In the genomic region with DNA sequence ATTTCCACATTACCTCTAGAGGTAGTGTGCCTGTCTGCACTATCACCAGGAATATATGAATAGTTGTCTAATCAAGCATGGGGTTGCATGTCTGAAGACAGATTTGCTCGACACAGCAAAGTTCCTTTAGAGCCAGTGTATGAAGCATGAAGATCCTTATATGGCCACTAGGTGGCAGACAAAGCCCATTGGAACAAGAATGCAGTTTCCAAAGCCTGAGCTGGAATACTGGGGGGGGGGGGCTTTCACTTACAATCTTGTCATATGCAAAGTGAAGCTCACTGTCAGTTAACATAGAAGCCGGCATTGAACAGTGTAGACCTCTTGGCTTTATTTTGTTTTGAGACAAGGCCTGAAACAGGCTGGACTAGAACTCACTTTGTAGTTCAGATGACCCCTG, we compare ENCODE assay signal across 9 mouse cellular contexts. TPM values are rescaled to one million over a fixed set of nuclear protein-coding genes. Genes with fewer than 3 reads are reported as not detected.
DNase-seq lines count a peak whose midpoint lies in the region; ATAC-seq and TF ChIP-seq lines count a peak whose summit lies in the region.
"Had no signal": no experiment of that assay in that cellular context is flagged by ENCODE, and none has a peak within 500 bp of the region (broad histone marks: within the 10 kb centered on the region; RNA-seq: fewer than 3 reads in every experiment).

No protein-coding gene starts in this region.

- no peak overlapping the region for H3K4me3 ChIP-seq in intestine, embryonic 14.5 days (ENCODE audit: low read depth, low read length)
- H3K4me3 ChIP-seq in intestine, embryonic 16.5 days (ENCODE audit: low read length), result no peak overlapping the region
- no peak overlapping the region for H3K4me3 ChIP-seq in ES-E14 (ENCODE audit: insufficient read depth in 1 of 2, low read depth in 1 of 2, low read length in 2 of 2, poor library complexity in 1 of 2, severe bottlenecking in 1 of 2)
- peak overlapping the region; percentile 54 for H3K4me3 ChIP-seq in heart, embryonic 16.5 days (ENCODE audit: low read length)
- no peak overlapping the region for H3K4me3 ChIP-seq in midbrain, embryonic 14.5 days (replicated peaks; ENCODE audit: low read depth, low read length)
- H3K4me3 ChIP-seq: limb, embryonic 15.5 days had no signal

- H3K9me3 ChIP-seq in intestine, embryonic 14.5 days (ENCODE audit: control insufficient read depth, low read length), result no peaks in the 10 kb centered on the region
- H3K9me3 ChIP-seq in intestine, embryonic 16.5 days (ENCODE audit: control insufficient read depth, low read length), result no peaks in the 10 kb centered on the region
- H3K9me3 ChIP-seq in ES-E14 (ENCODE audit: control insufficient read depth, insufficient read depth, low read depth, low read length), result no peaks in the 10 kb centered on the region
- H3K9me3 ChIP-seq in heart, embryonic 16.5 days (replicated peaks; ENCODE audit: control insufficient read depth, low read length), result no peaks in the 10 kb centered on the region
- H3K9me3 ChIP-seq in midbrain, embryonic 14.5 days (ENCODE audit: control insufficient read depth, low read length), result no peaks in the 10 kb centered on the region
- H3K9me3 ChIP-seq: limb, embryonic 15.5 days had no signal

- no peak overlapping the region for H3K4me2 ChIP-seq in intestine, embryonic 14.5 days (ENCODE audit: low read length)
- no peak overlapping the region for H3K4me2 ChIP-seq in intestine, embryonic 16.5 days (ENCODE audit: low read depth, low read length)
- H3K4me2 ChIP-seq in heart, embryonic 16.5 days (ENCODE audit: low read depth, low read length), result peak overlapping the region; percentile 75
- no peak overlapping the region for H3K4me2 ChIP-seq in midbrain, embryonic 14.5 days (ENCODE audit: low read length)
- H3K4me2 ChIP-seq: limb, embryonic 15.5 days had no signal

- H3K27ac ChIP-seq in intestine, embryonic 14.5 days (ENCODE audit: low read depth), result no peak overlapping the region
- H3K27ac ChIP-seq in intestine, embryonic 16.5 days (ENCODE audit: low read length), result no peak overlapping the region
- H3K27ac ChIP-seq in ES-E14 (ENCODE audit: insufficient read depth, low read depth, low read length, poor library complexity, severe bottlenecking), result no peak overlapping the region
- H3K27ac ChIP-seq in heart, embryonic 16.5 days (ENCODE audit: low read length), result peak overlapping the region; percentile 82
- H3K27ac ChIP-seq in midbrain, embryonic 14.5 days (replicated peaks; ENCODE audit: low read depth, low read length), result no peak overlapping the region
- H3K27ac ChIP-seq: limb, embryonic 15.5 days had no signal

- H3K9ac ChIP-seq in intestine, embryonic 14.5 days (ENCODE audit: low read length), result no peak overlapping the region
- H3K9ac ChIP-seq in intestine, embryonic 16.5 days (ENCODE audit: low read depth, low read length), result no peak overlapping the region
- H3K9ac ChIP-seq in ES-E14 (ENCODE audit: insufficient read depth, low read depth, low read length, poor library complexity, severe bottlenecking), result no peak overlapping the region
- peak overlapping the region; percentile 74 for H3K9ac ChIP-seq in heart, embryonic 16.5 days (ENCODE audit: low read length)
- no peak overlapping the region for H3K9ac ChIP-seq in midbrain, embryonic 14.5 days (replicated peaks; ENCODE audit: low read length)
- H3K9ac ChIP-seq: limb, embryonic 15.5 days had no signal

- DNase-seq in intestine, embryonic 14.5 days (ENCODE audit: low spot score), result peak; percentile 62
- peak; percentile 76 for DNase-seq in ES-E14 (ENCODE audit: low read depth, low spot score)
- peak; percentile 50 to 51 for DNase-seq in left cerebral cortex, adult 18-20 months (ENCODE audit: low spot score in 2 of 2)
- peak; percentile 88 for DNase-seq in midbrain, embryonic 14.5 days
- peak; percentile 45 for DNase-seq in thymus, postnatal 4 days

- no peak; the same call in 1 of the 2 replicates for ATAC-seq in intestine, embryonic 14.5 days (replicated peaks; ENCODE audit: low FRiP score, low TSS enrichment, low read depth)
- ATAC-seq in intestine, embryonic 16.5 days, result no peak
- ATAC-seq in common myeloid progenitor, adult 5-6 weeks (replicated peaks; ENCODE audit: low read depth, poor library complexity, severe bottlenecking), result peak; percentile 35
- peak; percentile 55 for ATAC-seq in heart, embryonic 16.5 days (replicated peaks; ENCODE audit: extremely low read depth, insufficient read depth, low FRiP score)
- ATAC-seq in midbrain, embryonic 14.5 days (ENCODE audit: low FRiP score, low TSS enrichment), result no peak

- H3K27me3 ChIP-seq in intestine, embryonic 14.5 days (replicated peaks; ENCODE audit: control insufficient read depth, insufficient read depth, low read length), result no peaks in the 10 kb centered on the region
- H3K27me3 ChIP-seq in intestine, embryonic 16.5 days (replicated peaks; ENCODE audit: control insufficient read depth, insufficient read depth, low read length), result no peaks in the 10 kb centered on the region
- no peaks in the 10 kb centered on the region for H3K27me3 ChIP-seq in heart, embryonic 16.5 days (ENCODE audit: control insufficient read depth, insufficient read depth, low read length)
- no peaks in the 10 kb centered on the region for H3K27me3 ChIP-seq in midbrain, embryonic 14.5 days (ENCODE audit: control insufficient read depth, insufficient read depth, low read length)
- H3K27me3 ChIP-seq: limb, embryonic 15.5 days had no signal

- 5% methylated on average over 2 of the region's 2 CpGs for WGBS in intestine, embryonic 14.5 days
- 5% methylated on average over 2 of the region's 2 CpGs for WGBS in intestine, embryonic 16.5 days
- 3% methylated on average over 2 of the region's 2 CpGs for WGBS in heart, embryonic 16.5 days
- 3% methylated on average over 2 of the region's 2 CpGs for WGBS in midbrain, embryonic 14.5 days

- no peaks in the 10 kb centered on the region for H3K36me3 ChIP-seq in intestine, embryonic 14.5 days (ENCODE audit: control insufficient read depth, insufficient read depth, low read length)
- no peaks in the 10 kb centered on the region for H3K36me3 ChIP-seq in intestine, embryonic 16.5 days (ENCODE audit: control insufficient read depth, insufficient read depth, low read length)
- no peaks in the 10 kb centered on the region for H3K36me3 ChIP-seq in ES-E14 (ENCODE audit: control insufficient read depth, insufficient read depth, low read length, poor library complexity, severe bottlenecking)
- no peaks in the 10 kb centered on the region for H3K36me3 ChIP-seq in heart, embryonic 16.5 days (ENCODE audit: control insufficient read depth, insufficient read depth)
- no peaks in the 10 kb centered on the region for H3K36me3 ChIP-seq in midbrain, embryonic 14.5 days (ENCODE audit: control insufficient read depth, insufficient read depth, low read length)
- H3K36me3 ChIP-seq: limb, embryonic 15.5 days had no signal

- in situ Hi-C loops in ES-E14 (cut with MboI; ENCODE audit: low sequenced_read_pairs in 2 of 2, unreplicated experiment in 2 of 2), result loop anchor here (10.0 to 25.0 kb wide), 2 partner anchors 284 to 297 kb away; no protein-coding TSS in a partner anchor

- no peaks in the 10 kb centered on the region for H3K4me1 ChIP-seq in intestine, embryonic 14.5 days (replicated peaks; ENCODE audit: control insufficient read depth, insufficient read depth, low read length)
- H3K4me1 ChIP-seq in intestine, embryonic 16.5 days (ENCODE audit: control insufficient read depth, insufficient read depth, low read length), result peaks cover 8% of the 10 kb centered on the region; the same call in 1 of the 2 replicates
- H3K4me1 ChIP-seq in ES-E14 (ENCODE audit: control insufficient read depth in 2 of 2, insufficient read depth in 2 of 2, low read length in 2 of 2, poor library complexity in 1 of 2), result peaks cover 0 to 5% of the 10 kb centered on the region in 2 experiments; a peak in 2 of 4 replicates
- peaks cover 13% of the 10 kb centered on the region for H3K4me1 ChIP-seq in heart, embryonic 16.5 days (ENCODE audit: control insufficient read depth, insufficient read depth, low read length)
- no peaks in the 10 kb centered on the region for H3K4me1 ChIP-seq in midbrain, embryonic 14.5 days (ENCODE audit: control insufficient read depth, insufficient read depth, low read length)

TF ChIP-seq in ES-E14, 5 proteins besides CTCF, POLR2A, EP300 and RAD21:
- no peak for TF ChIP-seq HCFC1 (IDR thresholded peaks at IDR 0.05; ENCODE audit: borderline replicate concordance, insufficient read depth, low read length)
- peak; percentile 97 for TF ChIP-seq ZC3H11A (IDR thresholded peaks at IDR 0.05; ENCODE audit: borderline replicate concordance, low read depth, low read length)
- TF ChIP-seq MAFK (IDR thresholded peaks at IDR 0.05; ENCODE audit: insufficient read depth, low read depth, low read length), result no peak

RNA-seq across cellular contexts. Expression of a gene that starts 5.5 kb away (rescaled TPM):
- polyA plus RNA-seq in intestine, embryonic 14.5 days (2014; fragmentation: Nextera tagmentation; extraction: Ambion mirVana), result 0.27 TPM in 1 of 2 replicates, not detected in the other
- polyA plus RNA-seq in intestine, embryonic 16.5 days (2015; fragmentation: Nextera tagmentation; extraction: Ambion mirVana), result 0.20 TPM in 1 of 2 replicates, not detected in the other
- 0.54 and 1.6 TPM in 2 replicates for total RNA-seq in ES-E14 (2012; rRNA removed)
- total RNA-seq in common myeloid progenitor, adult 5-6 weeks (2017), result 0.63 TPM in 1 of 2 replicates, not detected in the other
- 0.21 TPM in 1 of 2 replicates, not detected in the other for polyA plus RNA-seq in heart, embryonic 16.5 days (2015; fragmentation: Nextera tagmentation; extraction: Ambion mirVana)
- not detected for total RNA-seq in left cerebral cortex, adult 18-20 months (2021)
- 0.55 and 0.76 TPM in 2 replicates for polyA plus RNA-seq in midbrain, embryonic 14.5 days (2014; fragmentation: Nextera tagmentation; extraction: Ambion mirVana)

RNA-seq across cellular contexts. Expression of a gene that starts 19.5 kb away (rescaled TPM):
- 0.77 and 1.1 TPM in 2 replicates for polyA plus RNA-seq in intestine, embryonic 14.5 days (2014; fragmentation: Nextera tagmentation; extraction: Ambion mirVana)
- 0.99 and 1.0 TPM in 2 replicates for polyA plus RNA-seq in intestine, embryonic 16.5 days (2015; fragmentation: Nextera tagmentation; extraction: Ambion mirVana)
- 0.27 and 0.69 TPM in 2 replicates for total RNA-seq in ES-E14 (2012; rRNA removed)
- total RNA-seq in common myeloid progenitor, adult 5-6 weeks (2017), result 0.05 TPM in 1 of 2 replicates, not detected in the other
- 1.3 and 1.4 TPM in 2 replicates for polyA plus RNA-seq in heart, embryonic 16.5 days (2015; fragmentation: Nextera tagmentation; extraction: Ambion mirVana)
- total RNA-seq in left cerebral cortex, adult 18-20 months (2021), result not detected
- 0.84 and 1.6 TPM in 2 replicates for polyA plus RNA-seq in midbrain, embryonic 14.5 days (2014; fragmentation: Nextera tagmentation; extraction: Ambion mirVana)

RNA-seq across cellular contexts. Expression of a gene that starts 37.5 kb away (rescaled TPM):
- 75.2 and 75.3 TPM in 2 replicates for polyA plus RNA-seq in intestine, embryonic 14.5 days (2014; fragmentation: Nextera tagmentation; extraction: Ambion mirVana)
- polyA plus RNA-seq in intestine, embryonic 16.5 days (2015; fragmentation: Nextera tagmentation; extraction: Ambion mirVana), result 78.1 and 79.4 TPM in 2 replicates
- total RNA-seq in ES-E14 (2012; rRNA removed), result 51.0 and 58.7 TPM in 2 replicates
- 139 and 158 TPM in 2 replicates for total RNA-seq in common myeloid progenitor, adult 5-6 weeks (2017)
- polyA plus RNA-seq in heart, embryonic 16.5 days (2015; fragmentation: Nextera tagmentation; extraction: Ambion mirVana), result 53.2 and 60.5 TPM in 2 replicates
- 10 to 100 TPM; 71.0 to 74.2 TPM for total RNA-seq in left cerebral cortex, adult 18-20 months (2021)
- 87.2 and 101 TPM in 2 replicates for polyA plus RNA-seq in midbrain, embryonic 14.5 days (2014; fragmentation: Nextera tagmentation; extraction: Ambion mirVana)

Comparison
In these comparisons a context has a peak if more than half of its experiments do, and no peak if none do; other contexts are left out.
1. ATAC-seq: peak in common myeloid progenitor, adult 5-6 weeks (single experiment) and heart, embryonic 16.5 days (single experiment); none in intestine, embryonic 14.5 days (single experiment), intestine, embryonic 16.5 days (single experiment) and midbrain, embryonic 14.5 days (single experiment).
2. Peak in every context shown above with its lines, with median percentiles within 50 percentile points of each other: DNase-seq.